Mouse (Mus musculus) myocyte (in vitro differentiated cells): ENCODE data around the gene Fars2. TPM values are rescaled to one million over a fixed set of nuclear protein-coding genes. Genes with fewer than 3 reads are reported as not detected.

ENCODE experiments used
- H3K27me3 ChIP-seq: one replicate; pipeline ENCODE4 v1.6.1; 2011; ENCODE audit not compliant: control insufficient read depth, insufficient read depth, insufficient read length
- H3K36me3 ChIP-seq: one replicate; pipeline ENCODE4 v1.6.1; 2011; ENCODE audit not compliant: control insufficient read depth, insufficient read depth
- H3K4me2 ChIP-seq: one replicate; pipeline ENCODE4 v1.6.1; 2011; ENCODE audit warnings: low read depth, control low read depth
- H3K4me3 ChIP-seq: one replicate; pipeline ENCODE4 v1.5.1; 2011; ENCODE audit warnings: mild to moderate bottlenecking, control low read depth, moderate library complexity
- H3K79me2 ChIP-seq: one replicate; pipeline ENCODE4 v1.6.1; 2011; ENCODE audit not compliant: control insufficient read depth, insufficient read depth
- H3ac ChIP-seq: one replicate; pipeline ENCODE4 v1.6.1; 2011; ENCODE audit not compliant: control insufficient read depth, insufficient read length
- CEBPB ChIP-seq: IDR thresholded peaks from 2 replicates; pipeline ENCODE4 v1.6.1; 2011; ENCODE audit warnings: mild to moderate bottlenecking, moderate library complexity; ENCODE audit not compliant: poor library complexity, insufficient read depth, severe bottlenecking
- E2F4 ChIP-seq: IDR thresholded peaks from one replicate; pipeline ENCODE4 v1.6.1; 2011; ENCODE audit warnings: mild to moderate bottlenecking, control low read depth, moderate library complexity; ENCODE audit not compliant: insufficient read depth
- MAX ChIP-seq: IDR thresholded peaks from one replicate; pipeline ENCODE4 v1.6.1; 2011; ENCODE audit warnings: low read depth, mild to moderate bottlenecking, control low read depth
- MYOD1 ChIP-seq, 3 experiments: IDR thresholded peaks; one replicate each; pipeline ENCODE4 v1.6.1; 2011; ENCODE audit warnings: control low read depth in 2 of 3, low read depth in 2 of 3, mild to moderate bottlenecking in 2 of 3, moderate library complexity in 1 of 3; ENCODE audit not compliant: insufficient read length in 2 of 3, control insufficient read depth in 1 of 3
- MYOG ChIP-seq, 3 experiments: IDR thresholded peaks; one replicate each; pipeline ENCODE4 v1.6.1; 2011; ENCODE audit warnings: control low read depth in 2 of 3, low read depth in 2 of 3, mild to moderate bottlenecking in 2 of 3; ENCODE audit not compliant: insufficient read length in 2 of 3, control insufficient read depth in 1 of 3, insufficient read depth in 1 of 3
- POLR2A ChIP-seq: IDR thresholded peaks from one replicate; pipeline ENCODE4 v1.6.1; 2011; ENCODE audit warnings: low read depth, mild to moderate bottlenecking, control low read depth, moderate library complexity; ENCODE audit not compliant: insufficient read length
- POLR2AphosphoS2 ChIP-seq: IDR thresholded peaks from one replicate; pipeline ENCODE4 v1.6.1; 2011; ENCODE audit warnings: low read depth, control low read depth; ENCODE audit not compliant: insufficient read length
- REST ChIP-seq: IDR thresholded peaks from one replicate; pipeline ENCODE4 v1.6.1; 2011; ENCODE audit warnings: mild to moderate bottlenecking, control low read depth, moderate library complexity; ENCODE audit not compliant: insufficient read depth, insufficient read length
- SRF ChIP-seq: IDR thresholded peaks from one replicate; pipeline ENCODE4 v1.6.1; 2011; ENCODE audit warnings: low read depth; ENCODE audit not compliant: control insufficient read depth, insufficient read length
- TCF12 ChIP-seq: IDR thresholded peaks from one replicate; pipeline ENCODE4 v1.6.1; 2011; ENCODE audit warnings: mild to moderate bottlenecking, control low read depth; ENCODE audit not compliant: poor library complexity, insufficient read depth, severe bottlenecking
- TCF3 ChIP-seq: IDR thresholded peaks from one replicate; pipeline ENCODE4 v1.6.1; 2011; ENCODE audit warnings: low read depth, control low read depth; ENCODE audit not compliant: insufficient read length
- USF1 ChIP-seq: IDR thresholded peaks from one replicate; pipeline ENCODE4 v1.6.1; 2011; ENCODE audit warnings: low read depth, mild to moderate bottlenecking, control low read depth, moderate library complexity
- polyA plus RNA-seq: library from polyadenylated mRNA; unstranded; fragments of >200 nt; fragmentation: generic; extraction: Trizol; gene quantifications from one replicate; pipeline ENCODE4 v1.2.1, GENCODE M21; 2012; ENCODE audit warnings: missing spikeins

The Fars2 gene
- polyA plus RNA-seq, 1 experiment = 53.6 TPM

DNA sequence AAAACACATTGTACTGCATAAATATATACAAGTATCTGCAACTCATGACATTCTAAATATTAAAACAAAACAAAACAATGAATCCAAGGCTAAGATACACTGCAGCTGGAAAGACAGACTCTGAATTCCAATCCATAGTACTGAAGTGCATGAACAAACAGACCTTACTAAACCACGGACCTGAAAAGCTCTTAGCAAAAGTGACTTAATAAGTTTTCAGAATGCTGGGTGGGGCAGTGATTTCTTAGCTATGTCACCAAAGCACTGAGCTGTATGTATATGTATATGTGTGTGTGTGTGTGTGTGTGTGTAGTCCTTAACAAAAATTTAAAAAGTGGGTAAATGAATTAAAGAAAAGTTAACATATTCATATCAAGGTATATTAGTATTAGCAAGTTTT lies 511.9 kb downstream of the Fars2 start:
- Histone ChIP-seq H3K27me3 (no peaks in the 10 kb centered on the region), H3K36me3 (no peaks in the 10 kb centered on the region), H3K4me3 (no peak overlapping the region), H3ac (no peak overlapping the region), H3K4me2 (no peak overlapping the region), H3K79me2 (no peaks in the 10 kb centered on the region)
- TF ChIP-seq CEBPB (no peak), MAX (no peak), POLR2AphosphoS2 (no peak), POLR2A (no peak), MYOD1 (IDR thresholded peaks at IDR 0.05; ENCODE audit: control insufficient read depth in 1 of 3, insufficient read length in 2 of 3, low read depth in 2 of 3) (no peak)

DNA sequence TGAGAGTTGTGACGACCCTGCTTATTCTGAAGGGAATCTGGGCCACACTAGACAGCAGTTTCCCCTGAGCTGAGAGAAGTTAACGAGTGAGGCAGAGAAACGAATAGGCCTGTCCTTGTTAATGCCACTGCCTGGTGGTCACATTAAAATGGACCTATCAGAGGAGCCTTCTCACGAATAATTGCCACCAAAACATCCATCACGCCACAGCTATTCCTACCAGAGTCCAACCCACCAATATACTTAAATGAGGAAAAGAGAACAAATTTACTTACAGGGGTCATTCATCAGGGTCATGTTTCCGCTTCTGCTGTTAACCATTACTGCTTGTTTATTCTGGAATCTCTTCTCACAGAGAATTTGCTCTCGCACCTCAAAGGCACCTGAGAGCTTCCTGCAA lies 531.0 kb downstream of the Fars2 start:
- H3K4me3 ChIP-seq = no peak overlapping the region
- no peaks in the 10 kb centered on the region for H3K27me3 ChIP-seq
- H3K79me2 ChIP-seq = no peaks in the 10 kb centered on the region
- no peaks in the 10 kb centered on the region for H3K36me3 ChIP-seq
- H3K4me2 ChIP-seq = no peak overlapping the region
- no peak overlapping the region for H3ac ChIP-seq
- TF ChIP-seq CEBPB = no peak
- TF ChIP-seq TCF3 = no peak
- no peak for TF ChIP-seq MYOG (IDR thresholded peaks at IDR 0.05; ENCODE audit: control insufficient read depth in 1 of 3, insufficient read depth in 1 of 3, insufficient read length in 2 of 3, low read depth in 2 of 3)
- no peak for TF ChIP-seq TCF12
- no peak for TF ChIP-seq E2F4
- TF ChIP-seq REST = no peak
- TF ChIP-seq SRF = no peak
- TF ChIP-seq POLR2AphosphoS2 = no peak
- no peak for TF ChIP-seq MYOD1 (IDR thresholded peaks at IDR 0.05; ENCODE audit: control insufficient read depth in 1 of 3, insufficient read length in 2 of 3, low read depth in 2 of 3)
- no peak for TF ChIP-seq MAX
- TF ChIP-seq POLR2A = no peak
- TF ChIP-seq USF1 = no peak

DNA sequence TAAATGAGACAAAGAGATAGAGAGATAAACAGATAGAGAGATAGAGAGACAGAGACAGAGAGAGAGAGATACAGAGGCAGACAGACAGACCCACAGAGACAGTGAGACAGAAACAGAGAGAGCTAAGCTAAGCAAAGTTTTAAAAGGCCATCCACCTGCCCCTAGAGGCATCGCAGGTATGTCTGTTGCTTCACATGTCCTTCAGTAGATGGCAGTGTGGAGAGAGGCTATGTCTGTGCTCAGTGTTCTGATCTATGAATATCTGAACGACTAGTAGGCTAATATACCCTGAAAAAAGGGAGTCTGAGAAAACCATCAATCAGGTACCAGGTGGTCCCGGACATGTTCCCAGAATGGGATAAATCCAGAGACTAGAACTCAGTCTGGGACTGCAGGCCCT lies 537.0 kb downstream of the Fars2 start:
- H3K4me2 ChIP-seq = no peak overlapping the region
- no peaks in the 10 kb centered on the region for H3K79me2 ChIP-seq
- no peak overlapping the region for H3K4me3 ChIP-seq
- H3ac ChIP-seq = no peak overlapping the region
- no peaks in the 10 kb centered on the region for H3K27me3 ChIP-seq
- no peaks in the 10 kb centered on the region for H3K36me3 ChIP-seq
- TF ChIP-seq MYOG (IDR thresholded peaks at IDR 0.05; ENCODE audit: control insufficient read depth in 1 of 3, insufficient read depth in 1 of 3, insufficient read length in 2 of 3, low read depth in 2 of 3) (no peak), POLR2AphosphoS2 (no peak), CEBPB (no peak), REST (no peak), TCF3 (no peak), USF1 (no peak), MAX (no peak), E2F4 (no peak)

DNA sequence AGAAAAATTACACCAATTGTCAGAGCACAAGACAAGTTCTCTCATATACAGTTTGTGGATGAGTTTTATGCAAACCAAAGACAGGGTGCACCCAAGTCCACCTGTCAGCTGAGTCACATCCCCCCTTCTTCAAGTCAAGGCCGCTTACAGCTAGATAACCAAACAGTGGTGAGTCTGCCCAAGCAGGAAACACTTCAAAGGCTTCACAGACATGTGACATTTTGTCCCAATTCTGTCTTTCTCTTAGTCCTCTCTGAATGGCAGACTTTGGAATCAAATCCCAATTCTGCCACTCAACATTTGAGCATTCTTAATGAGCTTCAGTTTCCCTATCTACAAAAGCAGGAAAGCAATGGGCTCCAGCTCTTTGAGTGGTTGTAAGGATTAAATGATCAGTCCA lies 562.1 kb downstream of the Fars2 start:
- Histone ChIP-seq H3K27me3 (no peaks in the 10 kb centered on the region), H3K36me3 (no peaks in the 10 kb centered on the region), H3K79me2 (no peaks in the 10 kb centered on the region), H3K4me3 (no peak overlapping the region), H3K4me2 (no peak overlapping the region), H3ac (no peak overlapping the region)
- no peak for TF ChIP-seq REST
- no peak for TF ChIP-seq MYOG (IDR thresholded peaks at IDR 0.05; ENCODE audit: control insufficient read depth in 1 of 3, insufficient read depth in 1 of 3, insufficient read length in 2 of 3, low read depth in 2 of 3)
- TF ChIP-seq POLR2A = no peak
- TF ChIP-seq MYOD1 (IDR thresholded peaks at IDR 0.05; ENCODE audit: control insufficient read depth in 1 of 3, insufficient read length in 2 of 3, low read depth in 2 of 3) = no peak
- TF ChIP-seq TCF3 = no peak
- no peak for TF ChIP-seq MAX
- TF ChIP-seq USF1 = no peak
- TF ChIP-seq SRF = no peak
- TF ChIP-seq TCF12 = no peak
- TF ChIP-seq E2F4 = no peak
- no peak for TF ChIP-seq POLR2AphosphoS2

DNA sequence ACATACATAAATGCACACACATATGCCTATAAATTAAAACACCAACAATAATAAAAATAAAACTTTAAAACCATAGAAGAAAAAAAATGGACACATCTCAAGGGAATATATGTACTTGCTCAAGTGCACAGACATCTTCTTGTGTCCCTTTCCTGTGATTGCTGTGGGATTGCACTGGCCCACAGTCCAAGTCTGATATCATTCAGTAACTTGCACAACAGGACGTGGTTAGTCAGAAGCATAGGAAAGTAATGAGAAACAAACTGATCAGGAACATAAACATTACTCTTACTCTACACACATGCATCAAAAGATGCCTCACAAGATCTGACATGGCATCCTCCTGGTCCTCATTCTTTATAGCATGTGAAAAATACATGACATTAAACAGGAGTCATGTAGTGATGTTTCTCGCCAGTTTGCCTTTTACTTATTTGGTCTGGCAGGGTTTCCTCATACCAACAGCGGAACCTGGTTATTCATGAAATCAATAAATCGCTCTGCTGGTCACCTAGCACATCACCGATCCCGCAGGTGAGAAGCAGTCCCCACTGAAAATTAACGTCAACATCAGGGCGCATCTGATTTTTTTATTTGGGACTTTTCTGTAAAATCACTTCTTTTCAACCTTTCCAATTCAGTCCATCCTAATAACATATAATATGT lies 563.6 kb downstream of the Fars2 start:
- Histone ChIP-seq H3ac (no peak overlapping the region), H3K27me3 (no peaks in the 10 kb centered on the region), H3K79me2 (no peaks in the 10 kb centered on the region), H3K4me3 (no peak overlapping the region), H3K4me2 (no peak overlapping the region), H3K36me3 (no peaks in the 10 kb centered on the region)
- no peak for TF ChIP-seq MYOG (IDR thresholded peaks at IDR 0.05; ENCODE audit: control insufficient read depth in 1 of 3, insufficient read depth in 1 of 3, insufficient read length in 2 of 3, low read depth in 2 of 3)
- no peak for TF ChIP-seq POLR2A
- TF ChIP-seq REST = no peak
- TF ChIP-seq USF1 = no peak
- TF ChIP-seq CEBPB = no peak
- TF ChIP-seq POLR2AphosphoS2 = no peak
- TF ChIP-seq TCF12 = no peak
- no peak for TF ChIP-seq E2F4
- TF ChIP-seq TCF3 = no peak
- TF ChIP-seq MYOD1 (IDR thresholded peaks at IDR 0.05; ENCODE audit: control insufficient read depth in 1 of 3, insufficient read length in 2 of 3, low read depth in 2 of 3) = no peak
- TF ChIP-seq SRF = no peak
- no peak for TF ChIP-seq MAX
